Mouse (Mus musculus): ENCODE measurements around the gene Stat4. TPM values are rescaled to one million over a fixed set of nuclear protein-coding genes. Genes with fewer than 3 reads are reported as not detected.

Stat4 gene
- polyA plus RNA-seq, 1 experiment from 2014 or later: not detected

GRCm38 (mm10) chr1:52152369-52152768 lies 165.4 kb downstream of the Stat4 start:
- ATAC-seq (no peak), DNase-seq (ENCODE audit: low read depth, low spot score) (no peak)
- in situ Hi-C loops (cut with MboI; ENCODE audit: low pct_unique_long_range_greater_than_20kb): loop anchor here (25.0 kb wide), 1 partner anchor 335 kb away; no protein-coding TSS in a partner anchor
- TF ChIP-seq CTCF (IDR thresholded peaks at IDR 0.05): no peak
- no peaks in the 10 kb centered on the region for H3K27me3 ChIP-seq
- ChIA-PET CTCF (interaction anchor here (3.5 kb wide), 1 partner anchor 10 kb away, joined by 9 read pairs; no protein-coding TSS in a partner anchor), POLR2A (no interaction called here)

- no peak for TF ChIP-seq CTCF (IDR thresholded peaks at IDR 0.05)
- no peak for DNase-seq (ENCODE audit: low read depth, low spot score)
- in situ Hi-C loops (cut with MboI; ENCODE audit: low pct_unique_long_range_greater_than_20kb): loop anchor here (25.0 kb wide), 1 partner anchor 334 kb away; no protein-coding TSS in a partner anchor
- H3K27me3 ChIP-seq: no peaks in the 10 kb centered on the region
- POLR2A ChIA-PET: no interaction called here
- CTCF ChIA-PET: interaction anchor here (3.5 kb wide), 1 partner anchor 9 kb away, joined by 9 read pairs; no protein-coding TSS in a partner anchor
- no peak for ATAC-seq
These were observed 166.0 kb downstream of the Stat4 start for GRCm38 (mm10) chr1:52152936-52153335.

- ChIA-PET POLR2A (interaction anchor here (1.4 kb wide), 1 partner anchor 78 kb away, joined by 4 read pairs; the partner anchor contains the start of gene Gls), CTCF (no interaction called here)
- DNase-seq (ENCODE audit: low read depth, low spot score) (peak; percentile 12), ATAC-seq (no peak)
- no peak for TF ChIP-seq CTCF (IDR thresholded peaks at IDR 0.05)
- in situ Hi-C loops (cut with MboI; ENCODE audit: low pct_unique_long_range_greater_than_20kb): loop anchor here (25.0 kb wide), 1 partner anchor 332 kb away; no protein-coding TSS in a partner anchor
- H3K27me3 ChIP-seq: no peaks in the 10 kb centered on the region
These were observed 167.9 kb downstream of the Stat4 start for GRCm38 (mm10) chr1:52154890-52155289.

DNA sequence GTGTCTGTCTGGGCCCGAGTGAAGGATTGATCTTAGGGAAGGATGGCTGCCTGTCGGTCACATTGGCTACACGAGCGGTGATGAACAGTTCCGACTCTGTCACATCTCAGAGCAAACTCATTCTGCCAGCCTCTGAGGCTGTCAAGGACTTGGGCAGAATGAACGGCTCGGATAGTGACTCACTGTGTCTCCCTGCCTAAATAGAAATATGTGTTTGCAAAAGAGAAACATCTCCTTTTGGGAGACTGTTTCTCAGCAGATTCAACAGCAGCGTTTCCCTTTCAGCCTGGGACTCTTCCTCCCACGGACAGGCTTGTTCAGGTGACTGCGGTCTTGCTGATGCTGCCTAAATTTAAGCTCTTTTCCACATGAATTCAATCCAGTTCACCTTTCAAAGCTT lies 169.4 kb downstream of the Stat4 start:
- DNase-seq (ENCODE audit: low read depth, low spot score): no peak
- ChIA-PET CTCF (interaction anchor here (1.1 to 3.2 kb wide), 2 partner anchors 9 to 22 kb away, joined by 3 to 19 read pairs; no protein-coding TSS in a partner anchor), POLR2A (no interaction called here)
- no peaks in the 10 kb centered on the region for H3K27me3 ChIP-seq
- no peak for ATAC-seq
- no peak for TF ChIP-seq CTCF (IDR thresholded peaks at IDR 0.05)
- in situ Hi-C loops (cut with MboI; ENCODE audit: low pct_unique_long_range_greater_than_20kb): loop anchor here (25.0 kb wide), 1 partner anchor 331 kb away; no protein-coding TSS in a partner anchor

Other genes with a start within 250 kb of the Stat4 start
- gene Myo1b, start 71.1 kb upstream of the Stat4 start, polyA plus RNA-seq (2021): 26.2 TPM
- gene Stat1, start 132.3 kb downstream of the Stat4 start, polyA plus RNA-seq (2021): 27.0 TPM
- gene Gls, start 246.1 kb downstream of the Stat4 start, polyA plus RNA-seq (2021): 174 TPM